Mouse (Mus musculus) right cerebral cortex, postnatal 25 days (tissue): ENCODE data around the gene Sel1l2.
A peak's percentile ranks its signal among the peaks of the same experiment; 100 is the strongest.

Source experiments
- DNase-seq: peaks from one replicate; pipeline ENCODE4 v3.0.0; 2022

Gene Sel1l2

GRCm38 (mm10) chr2:140389525-140389924 lies at the start of gene Sel1l2:
Gene Sel1l2, minus strand, starts transcription at chr2:140389706.
- no peak for DNase-seq

GRCm38 (mm10) chr2:140439081-140439480 lies 49.6 kb upstream of the Sel1l2 start:
- no peak for DNase-seq

GRCm38 (mm10) chr2:140427283-140427682 lies 37.8 kb upstream of the Sel1l2 start:
- no peak for DNase-seq

- no peak for DNase-seq
Observed at GRCm38 (mm10) chr2:140425844-140426243, 36.3 kb upstream of the Sel1l2 start.

- peak; percentile 49 for DNase-seq
Observed at GRCm38 (mm10) chr2:140395744-140396231, 6.3 kb upstream of the Sel1l2 start.

GRCm38 (mm10) chr2:140395179-140395578 lies 5.7 kb upstream of the Sel1l2 start, which contains the start of gene Macrod2:
Gene Macrod2, plus strand, starts transcription at chr2:140395309.
- DNase-seq = peak; percentile 99

GRCm38 (mm10) chr2:140364804-140365203 lies 24.7 kb downstream of the Sel1l2 start:
- DNase-seq = no peak

- no peak for DNase-seq
Observed at GRCm38 (mm10) chr2:140359905-140360304, 29.6 kb downstream of the Sel1l2 start.

- DNase-seq = no peak
Observed at GRCm38 (mm10) chr2:140342394-140342793, 47.1 kb downstream of the Sel1l2 start.

GRCm38 (mm10) chr2:140330508-140331306 lies 58.8 kb downstream of the Sel1l2 start:
- DNase-seq = no peak

- no peak for DNase-seq
Observed at GRCm38 (mm10) chr2:140302976-140303708, 86.4 kb downstream of the Sel1l2 start.

GRCm38 (mm10) chr2:140297155-140297554 lies 92.4 kb downstream of the Sel1l2 start:
- no peak for DNase-seq

GRCm38 (mm10) chr2:140293820-140294219 lies 95.7 kb downstream of the Sel1l2 start:
- no peak for DNase-seq

GRCm38 (mm10) chr2:140280808-140281207 lies 108.7 kb downstream of the Sel1l2 start:
- DNase-seq = no peak

GRCm38 (mm10) chr2:140255595-140256141 lies 133.8 kb downstream of the Sel1l2 start:
- DNase-seq = no peak

- no peak for DNase-seq
Observed at GRCm38 (mm10) chr2:140254256-140254655, 135.2 kb downstream of the Sel1l2 start.

- DNase-seq = no peak
Observed at GRCm38 (mm10) chr2:140243105-140243504, 146.4 kb downstream of the Sel1l2 start.

GRCm38 (mm10) chr2:140242398-140242797 lies 147.1 kb downstream of the Sel1l2 start:
- DNase-seq = no peak

GRCm38 (mm10) chr2:140237245-140237644 lies 152.3 kb downstream of the Sel1l2 start:
- no peak for DNase-seq

GRCm38 (mm10) chr2:140230295-140230694 lies 159.2 kb downstream of the Sel1l2 start:
- DNase-seq = no peak

GRCm38 (mm10) chr2:140220325-140220724 lies 169.2 kb downstream of the Sel1l2 start:
- DNase-seq = no peak

GRCm38 (mm10) chr2:140215965-140216364 lies 173.5 kb downstream of the Sel1l2 start:
- DNase-seq = no peak

- DNase-seq = no peak
Observed at GRCm38 (mm10) chr2:140215415-140215814, 174.1 kb downstream of the Sel1l2 start.
